Mouse (Mus musculus) ES-Bruce4 (cell line): Measurements from ENCODE around the gene Txn2.

Source experiments
- CTCF ChIP-seq: IDR thresholded peaks from one replicate; pipeline ENCODE4 v1.8.1; 2011; ENCODE audit warnings: low read depth, low read length
- POLR2A ChIP-seq: IDR thresholded peaks from one replicate; pipeline ENCODE4 v1.8.1; 2011; ENCODE audit warnings: low read length; ENCODE audit not compliant: insufficient read depth

DNA sequence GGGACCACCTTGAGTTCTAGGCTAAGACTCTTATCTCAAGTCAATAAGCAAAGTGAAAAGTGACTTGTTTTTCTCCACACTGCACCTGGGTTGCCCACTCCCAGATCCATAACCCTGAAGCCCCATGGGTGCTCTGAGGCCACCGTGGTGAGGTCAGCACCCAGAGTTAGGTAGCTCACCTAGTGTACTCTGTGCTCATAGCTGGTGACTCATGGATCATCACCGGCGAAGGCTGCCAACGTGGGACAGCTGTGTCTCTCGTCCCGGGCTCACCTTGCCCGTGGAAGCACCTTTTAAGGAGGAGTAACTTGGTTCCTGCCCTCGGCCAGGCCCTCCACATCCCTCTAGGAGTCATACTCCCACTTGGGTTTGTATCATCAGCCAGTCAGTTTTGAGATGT is 15.8 kb downstream of the Txn2 start:
- no peak for TF ChIP-seq POLR2A
- TF ChIP-seq CTCF: no peak
